Mouse (Mus musculus) forebrain, embryonic 10.5 days (tissue): ENCODE measurements around the gene Fabp7. TPM values are rescaled to one million over a fixed set of nuclear protein-coding genes. Genes with fewer than 3 reads are reported as not detected.

Source experiments
- DNase-seq: peaks from one replicate; pipeline ENCODE4 v3.0.0-alpha.2; 2017; ENCODE audit warnings: low spot score; ENCODE audit errors: extremely low spot score
- H3K27ac ChIP-seq: fragments of 300-500 bp; sonication (generic); 2 replicates; pipeline ENCODE4 v1.5.1; 2016; ENCODE audit warnings: mild to moderate bottlenecking
- H3K27me3 ChIP-seq: fragments of 300-500 bp; sonication (generic); 2 replicates; pipeline ENCODE4 v1.6.1; 2016; ENCODE audit warnings: mild to moderate bottlenecking; ENCODE audit not compliant: poor library complexity, severe bottlenecking
- H3K36me3 ChIP-seq: fragments of 300-500 bp; sonication (generic); replicated peaks from 2 replicates; pipeline ENCODE4 v1.6.1; 2016; ENCODE audit warnings: mild to moderate bottlenecking, moderate library complexity
- H3K4me1 ChIP-seq: fragments of 300-500 bp; sonication (generic); 2 replicates; pipeline ENCODE4 v1.6.1; 2016
- H3K4me3 ChIP-seq: fragments of 300-500 bp; sonication (generic); 2 replicates; pipeline ENCODE4 v1.5.1; 2016; ENCODE audit warnings: mild to moderate bottlenecking, moderate library complexity
- H3K9me3 ChIP-seq: fragments of 300-500 bp; sonication (generic); 2 replicates; pipeline ENCODE4 v1.6.1; 2016; ENCODE audit warnings: mild to moderate bottlenecking, moderate library complexity
- WGBS: fragments of 180-500 bp; shearing (Covaris S2); methylation state at CpG from one replicate; pipeline ENCODE4 v1.1.7; 2016; 5-methylcytosine and 5-hydroxymethylcytosine counted together
- polyA plus RNA-seq: library from polyadenylated mRNA; unstranded; fragments of >200 nt; fragmentation: Nextera tagmentation; extraction: Ambion mirVana; gene quantifications from 2 replicates; pipeline ENCODE4 v1.2.1, GENCODE M21; 2016

The Fabp7 gene
- 140 and 229 TPM in 2 replicates for polyA plus RNA-seq

- 14% methylated on average over 7 of the region's 7 CpGs for WGBS
- Histone ChIP-seq H3K9me3 (0 out of 2 replicates have a peak, but pooled peaks cover 3% of the 10 kb centered on the region), H3K36me3 (peaks cover 5% of the 10 kb centered on the region; the same call in 1 of the 2 replicates), H3K4me3 (peak within 1 kb of the TSS; percentile 51), H3K4me1 (peaks cover 57% of the 10 kb centered on the region), H3K27me3 (no peaks in the 10 kb centered on the region), H3K27ac (peak within 1 kb of the TSS; percentile 84)
- DNase-seq = no peak
These were observed at the start of gene Fabp7 for GRCm38 (mm10) chr10:57784876-57785150. Gene Fabp7, plus strand, starts transcription at chr10:57784881.

GRCm38 (mm10) chr10:57740733-57741132 lies 43.9 kb upstream of the Fabp7 start:
- H3K4me1 ChIP-seq = peaks cover 22% of the 10 kb centered on the region
- H3K36me3 ChIP-seq = no peaks in the 10 kb centered on the region
- 68% methylated on average over 4 of the region's 4 CpGs for WGBS
- no peaks in the 10 kb centered on the region for H3K27me3 ChIP-seq
- no peak overlapping the region for H3K27ac ChIP-seq
- no peak for DNase-seq
- H3K4me3 ChIP-seq = no peak overlapping the region
- H3K9me3 ChIP-seq = no peaks in the 10 kb centered on the region

- no peak for DNase-seq
- Histone ChIP-seq H3K9me3 (no peaks in the 10 kb centered on the region), H3K27ac (no peak overlapping the region; the same call in 1 of the 2 replicates), H3K27me3 (no peaks in the 10 kb centered on the region), H3K36me3 (no peaks in the 10 kb centered on the region), H3K4me1 (peaks cover 22% of the 10 kb centered on the region), H3K4me3 (no peak overlapping the region)
- 59% methylated on average over 2 of the region's 2 CpGs for WGBS
These were observed 43.3 kb upstream of the Fabp7 start for GRCm38 (mm10) chr10:57741351-57741750.

DNA sequence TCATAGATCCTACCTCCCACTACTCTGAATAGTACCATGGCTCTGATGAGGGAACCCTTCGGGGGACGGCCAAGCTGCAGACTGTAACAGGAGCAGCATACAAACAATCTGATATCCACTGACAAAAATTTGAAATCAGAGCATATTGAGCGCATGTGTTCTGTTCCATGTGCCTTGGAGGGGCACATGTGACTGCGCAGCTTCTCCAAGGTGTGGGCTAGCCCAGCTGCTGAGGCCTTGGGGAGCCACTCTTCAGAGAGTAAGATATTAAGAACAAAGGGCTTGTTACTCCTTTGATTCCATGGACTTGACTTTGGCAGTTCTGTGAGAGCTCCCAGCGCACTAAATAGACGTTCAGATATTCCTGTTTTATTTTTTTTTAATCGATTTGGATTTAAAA lies 41.6 kb upstream of the Fabp7 start:
- Histone ChIP-seq H3K4me1 (peaks cover 22% of the 10 kb centered on the region), H3K36me3 (no peaks in the 10 kb centered on the region), H3K9me3 (no peaks in the 10 kb centered on the region), H3K27ac (no peak overlapping the region), H3K27me3 (no peaks in the 10 kb centered on the region), H3K4me3 (no peak overlapping the region)
- DNase-seq = no peak
- WGBS = 72% methylated on average over 7 of the region's 7 CpGs

DNA sequence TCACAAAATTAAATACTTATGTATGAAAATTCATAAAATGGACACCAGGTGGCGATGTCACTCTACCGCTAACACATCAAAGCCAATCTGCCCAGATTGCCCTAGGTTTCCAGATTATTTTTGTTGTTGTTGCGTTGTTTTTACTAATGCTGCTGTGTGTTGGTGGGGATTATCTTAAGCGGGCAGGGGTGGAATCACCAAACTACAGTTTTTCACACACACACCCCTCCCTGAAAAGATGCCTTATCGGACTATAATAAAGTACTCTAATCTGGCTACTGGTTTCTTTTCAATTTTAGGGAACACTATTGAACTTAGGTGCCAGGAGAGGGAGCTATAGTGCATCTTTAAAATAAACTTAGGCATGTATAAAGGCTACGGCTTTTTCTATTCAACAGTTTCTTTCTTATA lies 41.1 kb upstream of the Fabp7 start:
- Histone ChIP-seq H3K9me3 (no peaks in the 10 kb centered on the region), H3K27me3 (no peaks in the 10 kb centered on the region), H3K27ac (peak overlapping the region; percentile 72), H3K4me3 (peak overlapping the region; percentile 41), H3K36me3 (no peaks in the 10 kb centered on the region), H3K4me1 (peaks cover 22% of the 10 kb centered on the region)
- DNase-seq = peak; percentile 58
- WGBS = 8% methylated on average over 6 of the region's 6 CpGs

DNA sequence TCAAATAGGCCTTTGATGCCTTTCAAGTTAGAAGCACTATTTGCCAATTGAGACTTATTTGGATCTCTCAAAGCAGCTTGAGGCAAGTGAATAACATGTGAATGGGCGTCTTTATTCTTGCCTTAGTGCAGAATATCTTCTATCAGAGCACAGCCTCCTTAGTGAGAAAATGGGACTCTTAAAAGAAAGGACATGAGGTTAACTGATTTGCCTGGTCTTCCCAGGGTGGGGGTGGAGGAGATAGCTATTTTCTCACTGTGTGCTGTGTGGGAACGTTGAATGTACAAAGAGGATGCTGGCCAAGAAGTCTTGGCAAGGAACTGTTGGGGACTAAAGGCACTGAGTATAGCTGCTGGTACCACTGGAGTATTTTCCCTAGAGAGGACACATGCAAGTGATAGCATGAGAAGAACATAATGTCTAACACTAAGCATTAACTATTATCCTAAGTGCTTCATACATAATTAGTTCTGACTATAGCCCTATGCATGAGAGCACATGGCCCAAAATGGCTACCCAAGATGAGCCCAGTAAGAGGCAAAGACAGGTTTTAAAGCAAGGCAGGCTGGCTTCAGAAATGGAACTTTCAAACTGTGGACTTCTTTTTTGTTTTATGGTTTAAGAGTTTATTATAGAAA lies 40.4 kb upstream of the Fabp7 start:
- H3K27ac ChIP-seq = peak overlapping the region; percentile 74
- no peak overlapping the region for H3K4me3 ChIP-seq
- H3K27me3 ChIP-seq = no peaks in the 10 kb centered on the region
- no peaks in the 10 kb centered on the region for H3K36me3 ChIP-seq
- WGBS = 47% methylated on average over 2 of the region's 2 CpGs
- no peak for DNase-seq
- peaks cover 22% of the 10 kb centered on the region for H3K4me1 ChIP-seq
- H3K9me3 ChIP-seq = no peaks in the 10 kb centered on the region

DNA sequence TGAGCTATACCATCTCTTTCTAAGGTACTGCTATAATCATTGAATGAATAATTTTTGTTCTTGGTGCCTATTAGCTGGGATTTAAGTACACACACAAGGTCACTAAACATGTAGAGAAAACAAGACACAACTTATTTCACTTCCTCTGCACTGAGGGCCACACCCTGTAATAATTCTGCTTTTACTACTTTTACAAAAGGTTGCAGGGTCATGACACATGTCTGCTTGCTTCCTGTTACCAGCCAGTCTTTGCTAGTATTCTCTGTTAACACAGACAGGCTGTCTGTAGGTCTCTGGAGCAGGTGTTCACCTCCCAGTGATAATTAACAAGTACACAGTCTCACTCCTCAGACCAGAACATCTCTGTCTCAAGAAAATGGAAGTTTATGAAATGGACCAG lies 39.2 kb upstream of the Fabp7 start:
- H3K36me3 ChIP-seq = no peaks in the 10 kb centered on the region
- H3K4me3 ChIP-seq = no peak overlapping the region
- no peak for DNase-seq
- H3K4me1 ChIP-seq = peaks cover 22% of the 10 kb centered on the region
- no peak overlapping the region for H3K27ac ChIP-seq
- no peaks in the 10 kb centered on the region for H3K9me3 ChIP-seq
- H3K27me3 ChIP-seq = no peaks in the 10 kb centered on the region

DNA sequence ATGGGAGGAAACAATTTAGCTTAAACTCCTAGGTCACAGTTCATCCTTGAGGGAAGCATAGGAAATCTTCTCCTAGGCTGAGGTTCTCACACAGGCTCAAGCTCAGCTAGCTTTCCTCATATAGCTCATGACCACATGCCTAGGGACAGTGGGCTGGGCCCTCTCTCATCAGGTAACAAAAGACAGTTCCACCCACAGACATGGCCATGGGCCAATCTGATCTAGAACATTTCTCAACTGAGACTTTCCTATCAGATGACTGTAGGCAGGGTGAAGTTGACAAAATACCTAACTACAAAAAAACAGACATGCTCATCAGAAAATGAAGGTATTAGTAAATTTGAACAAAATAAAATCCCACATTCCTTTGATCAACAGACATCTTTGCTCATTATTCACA lies 37.6 kb upstream of the Fabp7 start:
- Histone ChIP-seq H3K36me3 (no peaks in the 10 kb centered on the region), H3K4me3 (no peak overlapping the region), H3K27ac (no peak overlapping the region), H3K27me3 (no peaks in the 10 kb centered on the region), H3K9me3 (no peaks in the 10 kb centered on the region), H3K4me1 (peaks cover 6% of the 10 kb centered on the region)
- DNase-seq = no peak

GRCm38 (mm10) chr10:57753343-57753742 lies 31.3 kb upstream of the Fabp7 start:
- Histone ChIP-seq H3K27ac (no peak overlapping the region), H3K36me3 (no peaks in the 10 kb centered on the region), H3K4me3 (no peak overlapping the region), H3K9me3 (no peaks in the 10 kb centered on the region), H3K27me3 (no peaks in the 10 kb centered on the region), H3K4me1 (no peaks in the 10 kb centered on the region)
- 94% methylated on average over 1 of the region's 1 CpGs for WGBS
- no peak for DNase-seq

GRCm38 (mm10) chr10:57755201-57755736 lies 29.4 kb upstream of the Fabp7 start:
- no peak overlapping the region for H3K4me3 ChIP-seq
- WGBS = 92% methylated on average over 2 of the region's 2 CpGs
- no peak overlapping the region for H3K27ac ChIP-seq
- H3K36me3 ChIP-seq = no peaks in the 10 kb centered on the region
- H3K9me3 ChIP-seq = no peaks in the 10 kb centered on the region; the same call in 1 of the 2 replicates
- DNase-seq = no peak
- H3K4me1 ChIP-seq = no peaks in the 10 kb centered on the region
- no peaks in the 10 kb centered on the region for H3K27me3 ChIP-seq

DNA sequence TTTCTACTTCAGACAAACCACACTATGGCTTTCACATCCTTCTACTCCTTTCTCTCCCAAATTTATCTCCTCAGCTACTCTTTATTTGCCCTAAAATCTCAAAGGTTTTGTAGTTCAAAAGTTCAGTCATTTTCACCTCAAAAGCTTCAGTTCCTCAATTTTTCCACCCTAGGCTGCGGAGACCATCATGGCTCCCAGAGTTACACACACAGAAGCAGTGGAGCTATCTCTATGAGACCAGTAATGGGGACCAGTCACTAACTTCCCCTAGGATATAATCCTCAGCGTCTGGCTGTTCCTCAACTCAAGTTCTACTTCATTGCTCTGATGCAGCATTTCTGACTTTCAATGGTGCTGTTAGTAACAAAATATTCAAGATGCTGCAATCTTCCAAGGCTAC lies 25.7 kb upstream of the Fabp7 start:
- DNase-seq = no peak
- H3K36me3 ChIP-seq = no peaks in the 10 kb centered on the region

DNA sequence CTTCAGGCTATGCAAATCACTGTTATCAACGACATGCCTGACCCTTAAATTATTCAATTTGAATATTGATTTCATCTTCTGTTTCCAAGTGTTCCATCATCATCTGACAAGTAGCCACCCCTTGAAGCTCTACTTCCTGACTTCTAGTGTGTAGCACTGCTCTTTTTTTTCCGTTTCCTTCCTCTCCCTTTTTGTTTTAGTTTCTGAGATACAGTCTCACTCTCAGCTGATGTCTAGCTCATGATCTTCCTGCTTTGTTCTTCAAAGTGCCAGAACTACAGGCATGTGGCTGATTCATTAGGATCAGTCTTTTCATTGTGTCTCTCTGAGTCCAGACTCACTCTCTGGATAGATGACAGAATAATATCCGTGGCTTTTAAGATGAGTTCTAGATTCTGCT lies 24.0 kb upstream of the Fabp7 start:
- DNase-seq = no peak
- no peaks in the 10 kb centered on the region; the same call in 1 of the 2 replicates for H3K9me3 ChIP-seq
- H3K27me3 ChIP-seq = no peaks in the 10 kb centered on the region
- H3K4me3 ChIP-seq = no peak overlapping the region
- WGBS = 83% methylated on average over 3 of the region's 3 CpGs
- no peaks in the 10 kb centered on the region for H3K36me3 ChIP-seq
- H3K27ac ChIP-seq = no peak overlapping the region
- no peaks in the 10 kb centered on the region for H3K4me1 ChIP-seq

More for the DNA sequence above, 25.7 kb upstream of the Fabp7 start:
- H3K9me3 ChIP-seq = no peaks in the 10 kb centered on the region; the same call in 1 of the 2 replicates
- no peak overlapping the region for H3K4me3 ChIP-seq
- 89% methylated on average over 2 of the region's 2 CpGs for WGBS
- H3K4me1 ChIP-seq = no peaks in the 10 kb centered on the region
- no peaks in the 10 kb centered on the region for H3K27me3 ChIP-seq
- H3K27ac ChIP-seq = no peak overlapping the region

GRCm38 (mm10) chr10:57763044-57763443 lies 21.6 kb upstream of the Fabp7 start:
- Histone ChIP-seq H3K4me3 (no peak overlapping the region), H3K27me3 (no peaks in the 10 kb centered on the region), H3K9me3 (no peaks in the 10 kb centered on the region; the same call in 1 of the 2 replicates), H3K27ac (no peak overlapping the region), H3K4me1 (no peaks in the 10 kb centered on the region), H3K36me3 (no peaks in the 10 kb centered on the region)
- DNase-seq = no peak
- WGBS = 59% methylated on average over 1 of the region's 1 CpGs
